Mouse (Mus musculus) kidney, postnatal 0 days (tissue): ENCODE measurements around the gene Triap1. TPM values are rescaled to one million over a fixed set of nuclear protein-coding genes. Genes with fewer than 3 reads are reported as not detected.

Experiments
- ATAC-seq: fragments of 200-750 bp; cut with Nextera tagmentation; replicated peaks from 2 replicates; pipeline ENCODE4 v1.8.0; 2017; ENCODE audit warnings: low read depth, moderate number of reproducible peaks, moderate TSS enrichment, moderate library complexity; ENCODE audit not compliant: low FRiP score
- DNase-seq: peaks from one replicate; pipeline ENCODE4 v3.0.0-alpha.2; 2016; ENCODE audit warnings: low spot score
- H3K27ac ChIP-seq: fragments of 300-500 bp; sonication (generic); 2 replicates; pipeline ENCODE4 v1.5.1; 2014; ENCODE audit warnings: mild to moderate bottlenecking
- H3K27me3 ChIP-seq: fragments of 300-500 bp; sonication (generic); 2 replicates; pipeline ENCODE4 v1.6.1; 2014; ENCODE audit warnings: low read length, mixed read lengths; ENCODE audit not compliant: insufficient read depth
- H3K36me3 ChIP-seq: fragments of 300-500 bp; sonication (generic); 2 replicates; pipeline ENCODE4 v1.6.1; 2014; ENCODE audit warnings: low read length, mixed read lengths; ENCODE audit not compliant: insufficient read depth
- H3K4me1 ChIP-seq: fragments of 300-500 bp; sonication (generic); replicated peaks from 2 replicates; pipeline ENCODE4 v1.6.1; 2014; ENCODE audit warnings: antibody characterized with exemption, low read length, mixed read lengths; ENCODE audit not compliant: insufficient read depth
- H3K4me2 ChIP-seq: fragments of 300-500 bp; sonication (generic); 2 replicates; pipeline ENCODE4 v1.6.1; 2014; ENCODE audit warnings: mild to moderate bottlenecking, low read length, moderate library complexity, mixed read lengths
- H3K4me3 ChIP-seq: fragments of 300-500 bp; sonication (generic); replicated peaks from 2 replicates; pipeline ENCODE4 v1.5.1; 2014; ENCODE audit warnings: low read depth, low read length
- H3K9ac ChIP-seq: fragments of 300-500 bp; sonication (generic); 2 replicates; pipeline ENCODE4 v1.6.1; 2014; ENCODE audit warnings: low read depth, low read length
- H3K9me3 ChIP-seq: fragments of 300-500 bp; sonication (generic); replicated peaks from 2 replicates; pipeline ENCODE4 v1.6.1; 2016; ENCODE audit warnings: low read length, inconsistent platforms, mixed read lengths
- CTCF ChIP-seq: IDR thresholded peaks from 2 replicates; pipeline ENCODE4 v1.5.1; 2016; ENCODE audit warnings: antibody characterized with exemption, low read depth, mild to moderate bottlenecking, moderate library complexity
- WGBS: fragments of 180-500 bp; shearing (Covaris S2); extraction: QIAGEN DNeasy Blood & Tissue Kit; methylation state at CpG from one replicate; pipeline ENCODE4 v1.1.7; 2014; 5-methylcytosine and 5-hydroxymethylcytosine counted together
- polyA plus RNA-seq: library from polyadenylated mRNA; unstranded; fragments of >200 nt; fragmentation: Nextera tagmentation; extraction: Ambion mirVana; gene quantifications from 2 replicates; pipeline ENCODE4 v1.2.1, GENCODE M21; 2015

Gene Triap1
- 58.7 and 59.0 TPM in 2 replicates for polyA plus RNA-seq

DNA sequence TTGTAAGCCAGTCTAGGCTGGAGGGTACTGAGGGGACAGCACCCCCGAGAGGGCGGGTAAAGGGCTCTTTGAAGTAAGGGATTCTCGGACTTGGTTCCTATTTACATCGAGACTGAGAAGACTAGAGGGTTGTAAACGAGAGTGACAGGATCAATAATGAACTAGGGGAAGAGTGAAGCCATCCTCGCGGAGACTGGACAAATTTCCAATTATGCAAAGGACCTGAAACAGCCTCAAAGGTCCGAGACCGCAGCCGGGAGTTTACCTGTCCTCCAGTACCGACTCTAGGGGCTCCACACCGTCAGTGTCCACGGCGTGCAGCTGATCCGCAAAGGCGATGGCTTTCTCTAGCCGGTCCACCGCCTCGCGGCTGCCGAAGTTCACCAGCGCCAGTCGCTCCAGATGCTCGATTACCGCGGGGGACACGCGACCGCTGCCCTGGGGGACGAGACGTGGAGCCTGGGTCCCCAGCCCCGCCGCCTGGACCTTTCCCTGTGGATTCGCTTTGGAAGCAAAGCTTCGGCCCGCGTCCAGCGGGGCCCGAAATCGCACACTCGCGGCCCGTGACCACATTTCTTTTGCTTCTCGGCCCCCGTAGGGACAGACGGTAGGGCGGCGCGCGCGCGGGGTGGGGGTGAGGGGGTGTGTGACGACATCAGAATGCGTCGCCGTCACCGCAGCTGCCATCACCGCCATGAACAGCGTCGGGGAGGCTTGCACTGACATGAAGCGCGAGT, at the start of gene Triap1, which contains the start of gene Gatc:
TSS of gene Triap1 (plus strand) at position 649 of the 737 bp plus-strand sequence.
TSS of gene Gatc (minus strand) at position 602 of the 737 bp plus-strand sequence.
- DNase-seq, result peak; percentile 92
- Histone ChIP-seq H3K36me3 (peaks cover 32% of the 10 kb centered on the region; the same call in 1 of the 2 replicates), H3K27ac (peak within 1 kb of the TSS; percentile 77), H3K4me3 (peak within 1 kb of the TSS; percentile 83), H3K9ac (peak within 1 kb of the TSS; percentile 85), H3K4me1 (peaks cover 15% of the 10 kb centered on the region; the same call in 1 of the 2 replicates), H3K9me3 (no peaks in the 10 kb centered on the region), H3K4me2 (peak within 1 kb of the TSS; percentile 61), H3K27me3 (no peaks in the 10 kb centered on the region)
- ATAC-seq, result peak; percentile 93
- TF ChIP-seq CTCF, result peak; percentile 25; the same call in 1 of the 2 replicates
- under 1% methylated on average over 62 of the region's 62 CpGs for WGBS

DNA sequence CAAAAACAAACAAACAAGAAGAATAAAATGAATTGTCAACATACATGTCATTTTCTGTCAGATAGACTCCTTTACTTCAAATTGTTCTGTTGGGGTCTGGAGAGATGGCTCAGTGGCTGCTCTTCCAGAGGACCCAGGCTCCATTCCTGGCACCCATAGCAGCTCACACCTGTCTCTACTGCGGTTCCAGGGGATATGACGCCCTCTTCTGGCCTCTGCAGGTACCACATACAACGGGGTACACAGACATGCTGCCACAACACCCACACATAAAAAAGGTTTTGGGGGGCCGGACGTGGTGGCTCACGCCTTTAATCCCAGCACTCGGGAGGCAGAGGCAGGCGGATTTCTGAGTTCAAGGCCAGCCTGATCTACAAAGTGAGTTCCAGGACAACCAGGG, 46.9 kb upstream of the Triap1 start:
- no peak overlapping the region for H3K4me3 ChIP-seq
- H3K9ac ChIP-seq, result no peak overlapping the region
- no peak for DNase-seq
- peaks cover 41% of the 10 kb centered on the region for H3K36me3 ChIP-seq
- no peaks in the 10 kb centered on the region for H3K27me3 ChIP-seq
- no peak overlapping the region for H3K4me2 ChIP-seq
- no peaks in the 10 kb centered on the region for H3K9me3 ChIP-seq
- no peak overlapping the region for H3K27ac ChIP-seq
- TF ChIP-seq CTCF, result peak; percentile 35; the same call in 1 of the 2 replicates
- H3K4me1 ChIP-seq, result peaks cover 10% of the 10 kb centered on the region; the same call in 1 of the 2 replicates
- WGBS, result 94% methylated on average over 8 of the region's 8 CpGs
- ATAC-seq, result no peak

DNA sequence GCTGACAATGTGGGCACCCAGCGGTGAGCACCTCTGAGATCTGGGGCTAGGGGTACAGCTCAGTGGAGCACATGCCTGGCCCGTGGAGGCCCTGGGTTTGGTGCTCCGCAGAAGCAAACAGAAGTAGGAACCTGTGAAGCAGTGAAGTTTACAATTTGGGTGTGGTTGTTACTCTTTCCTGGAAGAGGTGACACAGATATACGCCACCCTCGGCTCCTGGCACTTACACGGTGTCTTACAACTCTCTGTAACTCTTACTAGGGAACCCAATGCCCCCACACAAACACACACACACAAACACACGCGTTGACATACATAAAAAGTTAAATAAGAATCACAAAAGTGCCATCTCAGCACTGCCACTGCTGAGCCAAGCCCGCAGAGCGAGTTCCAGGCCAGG, 44.7 kb upstream of the Triap1 start:
- Histone ChIP-seq H3K9me3 (no peaks in the 10 kb centered on the region), H3K4me3 (no peak overlapping the region), H3K4me2 (no peak overlapping the region), H3K36me3 (peaks cover 28% of the 10 kb centered on the region), H3K27ac (no peak overlapping the region), H3K27me3 (no peaks in the 10 kb centered on the region), H3K9ac (no peak overlapping the region), H3K4me1 (peaks cover 13% of the 10 kb centered on the region; the same call in 1 of the 2 replicates)
- 77% methylated on average over 10 of the region's 10 CpGs for WGBS
- no peak for TF ChIP-seq CTCF
- ATAC-seq, result no peak
- DNase-seq, result no peak

DNA sequence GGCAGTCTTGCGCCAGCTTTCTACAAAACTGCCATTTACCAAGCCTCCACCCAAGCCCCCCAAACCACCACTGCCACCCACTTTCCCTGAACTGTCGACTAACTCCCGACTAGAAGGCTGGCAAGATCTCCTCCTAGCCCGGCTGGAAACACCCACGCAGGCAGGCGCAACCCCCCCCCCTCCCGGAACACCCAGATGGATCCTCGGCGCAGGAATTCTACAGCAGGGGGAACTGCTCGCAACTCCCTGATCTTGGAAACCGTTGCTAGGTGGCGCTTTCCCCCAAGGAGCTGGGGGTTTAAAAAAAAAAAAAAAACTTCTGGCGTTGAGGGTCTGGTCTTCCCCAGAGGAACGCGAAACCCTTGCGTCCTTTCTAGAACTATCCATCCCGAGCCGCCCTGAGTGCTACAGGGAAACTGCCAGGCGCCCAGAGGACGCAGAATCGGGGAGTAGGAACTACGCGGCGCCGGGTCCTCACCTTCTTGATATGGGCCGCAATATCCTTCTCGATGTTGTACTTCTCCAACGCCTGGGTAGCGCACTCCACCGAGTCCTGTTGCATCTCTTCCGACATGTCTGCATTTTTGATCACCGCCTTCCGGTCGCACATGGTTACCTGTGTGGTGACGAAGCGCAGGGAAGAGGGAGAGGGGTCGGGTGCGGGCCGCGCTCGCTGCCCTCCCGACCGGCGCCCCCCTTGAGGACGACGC, 40.8 kb upstream of the Triap1 start:
- Histone ChIP-seq H3K4me2 (peak overlapping the region; percentile 70), H3K4me3 (peak overlapping the region; percentile 79), H3K4me1 (peaks cover 13% of the 10 kb centered on the region; the same call in 1 of the 2 replicates), H3K9ac (peak overlapping the region; percentile 84), H3K27ac (peak overlapping the region; percentile 95), H3K36me3 (peaks cover 21% of the 10 kb centered on the region), H3K9me3 (no peaks in the 10 kb centered on the region), H3K27me3 (no peaks in the 10 kb centered on the region)
- WGBS, result under 1% methylated on average over 46 of the region's 46 CpGs
- DNase-seq, result peak; percentile 93
- no peak; the same call in 1 of the 2 replicates for ATAC-seq
- peak; percentile 56 for TF ChIP-seq CTCF

DNA sequence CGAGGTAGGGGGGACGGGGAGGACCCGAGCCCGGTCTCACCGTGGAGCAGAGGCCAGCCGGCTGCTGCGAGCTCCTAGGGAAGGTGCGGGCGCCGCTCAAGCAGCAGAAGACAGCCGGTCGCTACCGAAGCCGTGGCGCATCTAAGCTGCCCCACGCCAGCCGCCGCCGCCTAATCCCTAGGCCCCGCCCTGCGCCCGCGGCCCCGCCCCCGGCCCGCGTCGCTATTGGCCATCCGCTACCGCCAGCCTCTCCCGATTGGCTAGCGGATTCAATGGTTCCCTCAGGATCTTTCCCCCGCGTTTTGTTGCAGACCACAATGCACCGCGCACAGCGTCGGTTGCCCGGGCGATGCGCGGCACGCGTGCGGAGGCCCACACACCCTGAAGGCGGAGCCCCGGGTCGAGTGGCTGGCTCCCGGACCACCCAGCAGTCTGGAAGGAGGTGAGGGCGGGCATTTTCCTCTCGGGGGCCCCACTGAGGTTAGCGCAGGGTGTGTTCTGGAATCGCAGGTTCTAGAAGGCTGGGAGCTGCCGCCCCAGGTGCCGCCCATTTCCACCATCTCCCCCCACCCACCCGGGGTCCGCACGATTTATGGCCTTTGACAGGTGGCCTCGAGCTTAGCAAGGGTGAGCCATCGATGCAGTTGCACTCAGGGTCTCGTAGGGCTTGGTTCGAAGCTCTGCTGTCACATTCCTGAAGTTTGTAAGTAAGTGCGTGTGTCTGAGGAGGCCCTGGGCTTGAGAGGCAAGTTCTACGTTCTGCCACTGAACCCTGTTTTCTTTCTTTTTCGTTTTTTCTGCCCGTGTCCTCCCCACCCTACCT, 40.0 kb upstream of the Triap1 start, which contains the start of gene Dynll1:
TSS of gene Dynll1 (minus strand) at position 208 of the 823 bp plus-strand sequence.
- Histone ChIP-seq H3K36me3 (peaks cover 21% of the 10 kb centered on the region), H3K27me3 (no peaks in the 10 kb centered on the region), H3K27ac (peak within 1 kb of the TSS; percentile 95), H3K4me2 (peak within 1 kb of the TSS; percentile 70), H3K9ac (peak within 1 kb of the TSS; percentile 84), H3K9me3 (no peaks in the 10 kb centered on the region), H3K4me1 (peaks cover 13% of the 10 kb centered on the region; the same call in 1 of the 2 replicates), H3K4me3 (peak within 1 kb of the TSS; percentile 79)
- TF ChIP-seq CTCF, result peak; percentile 36
- under 1% methylated on average over 59 of the region's 66 CpGs for WGBS
- DNase-seq, result peak; percentile 98
- ATAC-seq, result peak; percentile 98
